Mouse (Mus musculus) hindbrain, embryonic 15.5 days (tissue): ENCODE data around the gene Psmb11. TPM values are rescaled to one million over a fixed set of nuclear protein-coding genes. Genes with fewer than 3 reads are reported as not detected.
A peak's percentile ranks its signal among the peaks of the same experiment; 100 is the strongest.

Experiments used
- ATAC-seq: fragments of 200-750 bp; cut with Nextera tagmentation; 2 replicates; pipeline ENCODE4 v1.8.0; 2017; ENCODE audit warnings: low read depth, moderate number of reproducible peaks, moderate TSS enrichment; ENCODE audit not compliant: low FRiP score
- H3K27ac ChIP-seq: fragments of 300-500 bp; sonication (generic); replicated peaks from 2 replicates; pipeline ENCODE4 v1.5.1; 2015; ENCODE audit warnings: mild to moderate bottlenecking, inconsistent platforms
- H3K27me3 ChIP-seq: fragments of 300-500 bp; sonication (generic); 2 replicates; pipeline ENCODE4 v1.6.1; 2015; ENCODE audit warnings: control low read depth, inconsistent platforms
- H3K36me3 ChIP-seq: fragments of 300-500 bp; sonication (generic); 2 replicates; pipeline ENCODE4 v1.6.1; 2015; ENCODE audit warnings: control low read depth, inconsistent platforms
- H3K4me1 ChIP-seq: fragments of 300-500 bp; sonication (generic); replicated peaks from 2 replicates; pipeline ENCODE4 v1.6.1; 2015; ENCODE audit warnings: control low read depth, inconsistent platforms
- H3K4me2 ChIP-seq: fragments of 300-500 bp; sonication (generic); 2 replicates; pipeline ENCODE4 v1.6.1; 2015; ENCODE audit warnings: moderate library complexity, mild to moderate bottlenecking, inconsistent platforms
- H3K4me3 ChIP-seq: fragments of 300-500 bp; sonication (generic); 2 replicates; pipeline ENCODE4 v1.5.1; 2015; ENCODE audit warnings: mild to moderate bottlenecking, inconsistent platforms
- H3K9ac ChIP-seq: fragments of 300-500 bp; sonication (generic); 2 replicates; pipeline ENCODE4 v1.6.1; 2015; ENCODE audit warnings: inconsistent platforms
- H3K9me3 ChIP-seq: fragments of 300-500 bp; sonication (generic); 2 replicates; pipeline ENCODE4 v1.6.1; 2016; ENCODE audit warnings: control low read depth, inconsistent platforms
- WGBS: fragments of 180-500 bp; shearing (Covaris S2); methylation state at CpG from one replicate; pipeline ENCODE4 v1.1.7; 2015; 5-methylcytosine and 5-hydroxymethylcytosine counted together
- microRNA counts: library from miRNA; unstranded; fragments of <30 nt; microRNA quantifications from one replicate; lab custom pipeline; 2016
- microRNA-seq: library from miRNA; unstranded; fragments of <30 nt; microRNA quantifications from one replicate; pipeline ENCODE4, GENCODE M21; 2016
- polyA plus RNA-seq: library from polyadenylated mRNA; unstranded; fragments of >200 nt; fragmentation: Nextera tagmentation; extraction: Ambion mirVana; gene quantifications from 2 replicates; pipeline ENCODE4 v1.2.1, GENCODE M21; 2015

Psmb11 gene
- polyA plus RNA-seq, 1 experiment from 2014 or later, result not detected

DNA sequence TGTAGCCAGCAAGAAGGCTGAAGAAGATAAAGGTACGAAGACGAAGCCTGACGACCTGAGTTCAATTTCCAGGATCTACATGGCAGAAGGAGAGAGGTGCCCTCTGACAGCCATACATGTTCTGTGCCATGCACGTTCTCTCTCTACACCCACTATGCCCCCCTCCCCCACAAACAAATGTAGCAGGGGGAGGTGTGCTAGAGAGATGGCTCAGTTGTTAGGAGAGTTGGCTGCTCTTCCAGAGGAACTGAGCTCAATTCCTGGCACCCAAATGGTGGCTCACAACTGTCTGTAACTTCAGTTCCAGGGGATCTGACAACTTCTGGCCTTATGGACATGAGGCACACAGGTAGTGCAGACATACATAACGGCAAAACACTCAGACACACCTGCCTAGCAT is 55.1 kb downstream of the Psmb11 start:
- Histone ChIP-seq H3K4me1 (no peaks in the 10 kb centered on the region), H3K9me3 (no peaks in the 10 kb centered on the region), H3K4me3 (no peak overlapping the region), H3K36me3 (peaks cover 58% of the 10 kb centered on the region), H3K27ac (no peak overlapping the region), H3K4me2 (no peak overlapping the region), H3K9ac (no peak overlapping the region), H3K27me3 (no peaks in the 10 kb centered on the region)
- 90% methylated on average over 5 of the region's 5 CpGs for WGBS
- no peak for ATAC-seq

DNA sequence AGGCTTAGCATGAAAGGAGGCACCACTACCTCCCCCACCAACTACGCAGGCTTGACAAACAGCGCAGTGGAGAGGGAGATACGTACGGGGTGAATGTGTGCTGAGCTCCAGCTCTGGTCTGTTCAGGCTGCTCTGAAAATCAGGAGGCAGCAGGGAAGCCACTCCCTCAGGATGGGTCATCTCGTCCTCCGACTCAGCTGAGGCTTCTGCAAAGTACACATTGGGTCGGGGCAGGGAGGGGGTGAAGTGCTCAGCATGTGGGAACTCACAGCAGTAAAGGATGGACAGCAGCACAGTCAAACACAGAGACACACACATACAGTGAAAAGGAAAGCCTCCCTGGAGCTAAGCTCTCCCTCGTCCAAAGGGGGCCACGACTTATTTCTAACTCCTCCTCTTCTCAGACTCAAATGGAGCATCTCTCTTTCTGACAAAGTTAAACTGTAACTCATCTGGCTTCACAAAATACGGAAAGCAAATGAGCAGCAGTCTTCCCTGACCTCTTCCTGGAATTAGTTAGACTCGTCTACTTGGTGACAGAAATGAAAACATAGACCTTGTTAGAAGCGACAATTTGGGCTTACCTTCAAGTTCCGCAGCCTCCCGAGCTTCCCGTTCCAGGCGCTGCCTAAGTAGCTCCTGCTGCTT is 57.5 kb downstream of the Psmb11 start:
- peak; percentile 34; the same call in 1 of the 2 replicates for ATAC-seq
- Histone ChIP-seq H3K4me3 (no peak overlapping the region), H3K27ac (no peak overlapping the region), H3K4me1 (0 out of 2 replicates have a peak, but pooled peaks cover 8% of the 10 kb centered on the region), H3K9ac (no peak overlapping the region), H3K4me2 (no peak overlapping the region), H3K36me3 (peaks cover 53% of the 10 kb centered on the region), H3K27me3 (no peaks in the 10 kb centered on the region), H3K9me3 (no peaks in the 10 kb centered on the region)
- WGBS, result 77% methylated on average over 16 of the region's 16 CpGs

MicroRNA genes within 50 kb of the gene (microRNA counts, 519-probe panel; counts per million panel counts)
- microRNA mmu-miR-686 (lab: Ali Mortazavi, UCI), result not detected

Small RNA genes within 50 kb of the gene (microRNA-seq; reads per million reads assigned to microRNA genes)
- gene Mir686, result not detected
- gene Mir6948, result not detected

Other genes with a start within 250 kb of the Psmb11 start
- 4.5 and 5.9 TPM in 2 replicates for gene Slc7a7, start 203.7 kb upstream of the Psmb11 start, polyA plus RNA-seq
- 241 and 251 TPM in 2 replicates for gene Mrpl52, start 194.5 kb upstream of the Psmb11 start, polyA plus RNA-seq
- gene Mmp14, start 189.8 kb upstream of the Psmb11 start, polyA plus RNA-seq, result 51.1 and 53.4 TPM in 2 replicates
- 30.3 and 34.3 TPM in 2 replicates for gene Lrp10, start 157.3 kb upstream of the Psmb11 start, polyA plus RNA-seq
- gene Rem2, start 145.3 kb upstream of the Psmb11 start, polyA plus RNA-seq, result 39.7 and 42.2 TPM in 2 replicates
- gene Prmt5, start 103.9 kb upstream of the Psmb11 start, polyA plus RNA-seq, result 89.7 and 101 TPM in 2 replicates
- 19.0 TPM in 2 replicates for gene Haus4, start 66.8 kb upstream of the Psmb11 start, polyA plus RNA-seq
- 8.7 and 9.6 TPM in 2 replicates for gene Ajuba, start 43.9 kb upstream of the Psmb11 start, polyA plus RNA-seq
- 5.1 and 6.1 TPM in 2 replicates for gene 4931414P19Rik, start 15.4 kb upstream of the Psmb11 start, polyA plus RNA-seq
- 441 and 446 TPM in 2 replicates for gene Psmb5, start 3.4 kb upstream of the Psmb11 start, polyA plus RNA-seq
- not detected in 2 replicates for gene Gm17606, start 19.5 kb downstream of the Psmb11 start, polyA plus RNA-seq
- 12.2 and 12.6 TPM in 2 replicates for gene Cdh24, start 19.9 kb downstream of the Psmb11 start, polyA plus RNA-seq
- 67.6 and 68.3 TPM in 2 replicates for gene 1700123O20Rik, start 64.8 kb downstream of the Psmb11 start, polyA plus RNA-seq
- gene Acin1, start 65.5 kb downstream of the Psmb11 start, polyA plus RNA-seq, result 124 and 137 TPM in 2 replicates
- 0.28 and 0.30 TPM in 2 replicates for gene Gm29776, start 77.4 kb downstream of the Psmb11 start, polyA plus RNA-seq
- not detected in 2 replicates for gene Cebpe, start 90.7 kb downstream of the Psmb11 start, polyA plus RNA-seq
- 8.0 and 9.1 TPM in 2 replicates for gene Slc7a8, start 160.5 kb downstream of the Psmb11 start, polyA plus RNA-seq
- not detected in 2 replicates for gene Rnf212b, start 192.7 kb downstream of the Psmb11 start, polyA plus RNA-seq
- 12.1 and 13.7 TPM in 2 replicates for gene Homez, start 249.5 kb downstream of the Psmb11 start, polyA plus RNA-seq